Mouse (Mus musculus): ENCODE measurements around the gene Vps26b. TPM values are rescaled to one million over a fixed set of nuclear protein-coding genes. Genes with fewer than 3 reads are reported as not detected.

Vps26b gene
- polyA plus RNA-seq, 1 experiment from 2014 or later = 61.4 TPM

DNA sequence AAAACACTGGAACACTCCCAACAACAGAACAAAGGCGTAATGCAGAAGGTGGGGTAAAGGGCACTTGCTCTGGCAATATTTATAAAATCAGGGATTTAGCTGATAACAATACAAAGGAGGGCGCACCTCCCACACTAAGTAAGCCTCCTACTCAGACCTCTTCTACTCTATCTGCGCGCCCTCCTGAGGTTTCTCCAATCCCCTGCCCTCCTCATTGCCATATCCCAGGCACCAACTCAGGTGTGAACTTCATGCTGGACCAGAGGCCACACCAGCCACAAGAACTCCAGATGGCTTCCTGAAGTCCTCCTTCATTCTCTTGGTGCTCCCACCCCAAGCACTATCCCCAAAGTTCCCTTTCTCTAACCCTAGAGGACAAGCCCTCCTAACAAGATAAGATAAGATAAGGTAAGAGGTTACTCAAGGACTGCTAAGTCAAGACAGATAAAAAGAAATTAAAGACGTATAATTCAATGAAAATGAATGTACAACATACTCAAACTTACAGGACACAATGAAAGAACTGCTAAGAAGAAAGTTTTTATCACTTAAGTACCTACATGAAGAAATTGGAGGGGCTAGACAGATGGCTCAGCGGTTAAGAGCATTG is 44.1 kb downstream of the Vps26b start:
- Histone ChIP-seq H3K4me3 (no peak overlapping the region), H3K9ac (replicated peaks) (no peak overlapping the region), H3K4me2 (replicated peaks) (no peak overlapping the region), H3K27ac (replicated peaks) (no peak overlapping the region), H3K4me1 (no peaks in the 10 kb centered on the region), H3K27me3 (no peaks in the 10 kb centered on the region), H3K9me3 (no peaks in the 10 kb centered on the region), H3K36me3 (peaks cover 58% of the 10 kb centered on the region)
- 94% methylated on average over 6 of the region's 6 CpGs for WGBS
- ATAC-seq (ENCODE audit: low FRiP score, low read depth) = no peak

DNA sequence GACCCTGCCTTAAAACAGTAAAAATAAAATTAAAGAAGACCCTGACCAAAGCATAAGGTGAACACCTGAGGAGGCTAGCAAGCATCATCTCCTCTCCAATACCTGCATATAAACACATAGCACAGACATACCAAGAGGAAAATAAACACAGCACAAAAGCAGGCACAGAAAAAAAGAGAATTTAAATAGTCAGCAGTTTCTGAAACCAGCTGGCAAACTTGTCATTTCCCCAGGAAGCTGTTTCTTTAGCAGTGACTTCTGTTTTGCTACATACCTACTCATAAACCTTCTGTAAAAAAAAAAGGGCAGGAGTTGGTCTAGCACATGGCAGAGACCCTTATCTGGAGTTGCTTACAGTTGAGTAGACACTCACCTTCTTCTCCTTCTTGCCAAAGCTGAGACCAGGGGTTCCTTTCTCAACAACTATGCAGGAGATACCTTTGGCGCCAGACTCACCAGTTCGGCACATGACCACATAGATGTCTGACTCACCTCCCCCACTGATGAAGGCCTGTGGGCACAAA is 44.7 kb downstream of the Vps26b start:
- H3K9ac ChIP-seq (replicated peaks) = no peak overlapping the region
- 96% methylated on average over 2 of the region's 2 CpGs for WGBS
- no peak overlapping the region for H3K27ac ChIP-seq (replicated peaks)
- H3K4me1 ChIP-seq = no peaks in the 10 kb centered on the region
- no peaks in the 10 kb centered on the region for H3K27me3 ChIP-seq
- H3K4me3 ChIP-seq = no peak overlapping the region
- no peak overlapping the region for H3K4me2 ChIP-seq (replicated peaks)
- ATAC-seq (ENCODE audit: low FRiP score, low read depth) = no peak
- peaks cover 54% of the 10 kb centered on the region for H3K36me3 ChIP-seq
- H3K9me3 ChIP-seq = no peaks in the 10 kb centered on the region

DNA sequence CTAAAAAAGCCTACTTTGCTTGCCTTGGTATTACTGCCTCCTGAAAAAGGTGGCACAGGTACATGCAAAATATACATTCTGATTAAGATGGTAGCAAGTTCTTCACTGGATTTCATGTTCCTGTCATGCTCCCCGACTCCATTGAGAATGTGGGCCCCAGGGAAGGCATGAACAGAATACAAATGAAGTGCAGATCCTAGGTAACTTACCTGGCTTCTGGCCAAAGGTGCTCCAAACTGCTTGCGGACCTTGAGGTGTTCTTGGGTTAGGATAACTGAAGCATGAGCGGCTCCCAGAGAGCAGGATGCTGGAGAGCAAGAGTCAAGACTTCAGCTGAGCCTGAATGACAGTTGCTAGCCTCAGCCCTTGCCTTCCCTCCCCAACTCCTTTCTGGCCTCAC is 51.1 kb downstream of the Vps26b start:
- Histone ChIP-seq H3K4me2 (replicated peaks) (no peak overlapping the region), H3K27me3 (no peaks in the 10 kb centered on the region), H3K27ac (replicated peaks) (no peak overlapping the region), H3K4me1 (no peaks in the 10 kb centered on the region), H3K9me3 (no peaks in the 10 kb centered on the region), H3K4me3 (no peak overlapping the region), H3K9ac (replicated peaks) (no peak overlapping the region), H3K36me3 (peaks cover 60% of the 10 kb centered on the region)
- 88% methylated on average over 3 of the region's 3 CpGs for WGBS
- no peak for ATAC-seq (ENCODE audit: low FRiP score, low read depth)

DNA sequence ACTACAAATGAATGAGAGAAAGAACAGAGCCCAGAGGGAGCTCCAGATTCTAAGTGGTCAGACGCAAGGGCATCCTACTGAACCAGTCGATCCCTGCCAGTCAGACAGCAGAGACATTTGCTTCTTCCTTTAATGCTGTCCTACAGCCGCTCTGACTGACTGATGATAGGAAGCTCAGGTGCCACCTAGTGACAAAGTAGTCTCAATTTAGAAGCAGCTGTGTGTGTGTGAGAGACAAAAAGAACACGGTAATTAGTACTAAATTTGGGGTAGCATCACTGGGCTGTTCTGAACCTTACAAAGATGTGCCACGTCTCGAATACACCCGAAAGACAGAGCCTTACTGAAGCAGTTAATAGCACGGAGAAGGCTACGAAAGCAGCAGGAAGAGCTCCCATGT is 52.1 kb downstream of the Vps26b start:
- H3K9me3 ChIP-seq = no peaks in the 10 kb centered on the region
- WGBS = 89% methylated on average over 9 of the region's 9 CpGs
- H3K27ac ChIP-seq (replicated peaks) = no peak overlapping the region
- peaks cover 59% of the 10 kb centered on the region for H3K36me3 ChIP-seq
- H3K4me3 ChIP-seq = no peak overlapping the region
- ATAC-seq (ENCODE audit: low FRiP score, low read depth) = no peak
- no peak overlapping the region for H3K9ac ChIP-seq (replicated peaks)
- no peak overlapping the region for H3K4me2 ChIP-seq (replicated peaks)
- H3K27me3 ChIP-seq = no peaks in the 10 kb centered on the region
- H3K4me1 ChIP-seq = no peaks in the 10 kb centered on the region

Other genes with a start within 250 kb of the Vps26b start
- 2.8 and 4.1 TPM in 2 replicates for gene Glb1l2, start 223.6 kb downstream of the Vps26b start, polyA plus RNA-seq (2016; fragmentation: Nextera tagmentation; extraction: Ambion mirVana)
- not detected in 2 replicates for gene Glb1l3, start 169.2 kb downstream of the Vps26b start, polyA plus RNA-seq (2016; fragmentation: Nextera tagmentation; extraction: Ambion mirVana)
- gene Gm1110, start 107.0 kb downstream of the Vps26b start, polyA plus RNA-seq (2016; fragmentation: Nextera tagmentation; extraction: Ambion mirVana) = not detected in 2 replicates
- 36.8 and 38.3 TPM in 2 replicates for gene Acad8, start 30.5 kb downstream of the Vps26b start, polyA plus RNA-seq (2016; fragmentation: Nextera tagmentation; extraction: Ambion mirVana)
- 134 and 142 TPM in 2 replicates for gene Thyn1, start 30.4 kb downstream of the Vps26b start, polyA plus RNA-seq (2016; fragmentation: Nextera tagmentation; extraction: Ambion mirVana)
- gene Ncapd3, start 110 bp upstream of the Vps26b start, polyA plus RNA-seq (2016; fragmentation: Nextera tagmentation; extraction: Ambion mirVana) = 33.7 and 35.6 TPM in 2 replicates
- gene Jam3, start 125.4 kb upstream of the Vps26b start, polyA plus RNA-seq (2016; fragmentation: Nextera tagmentation; extraction: Ambion mirVana) = 137 and 144 TPM in 2 replicates

Measured in midbrain, embryonic 12.5 days (tissue).